Mouse (Mus musculus) T-helper 17 cell (primary cell): Measurements from ENCODE around the gene Gm5662.
"Not testable (repeated sequence)": the region's sequence is repeated elsewhere in the genome, so short reads cannot be mapped to it uniquely, and the experiment has no call there.

Experiments
- in situ Hi-C, 2 experiments: fragments of 300-600 bp; cut with MboI, MseI; formaldehyde crosslinking; loops; 1 replicate in 1 of 2; 2 replicates in 1 of 2; pipeline ENCODE4 v1.15.1; 2025; ENCODE audit warnings: high pct_unique_total_duplicates in 2 of 2

Gm5662 gene

DNA sequence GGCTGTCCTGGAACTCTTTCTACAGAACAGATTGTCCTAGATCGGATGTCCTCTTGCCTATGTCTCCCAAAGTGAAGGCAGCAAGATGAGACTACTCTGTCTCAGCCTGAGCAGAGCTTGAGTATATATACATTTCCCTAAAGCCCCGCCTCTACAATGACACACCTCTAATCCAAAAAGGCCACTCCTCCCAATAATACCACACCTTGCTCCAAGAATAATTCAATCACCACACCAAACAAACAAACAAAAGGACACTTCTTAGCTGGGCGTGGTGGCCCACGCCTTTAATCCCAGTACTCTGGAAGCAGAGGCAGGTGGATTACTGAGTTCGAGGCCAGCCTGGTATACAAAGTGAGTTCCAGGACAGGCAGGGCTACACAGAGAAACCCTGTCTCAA is at the start of gene Gm5662:
Gm5662 (minus strand) TSS at position 101 of the 400 bp plus-strand sequence.
- in situ Hi-C loops = loop anchor here in 1 of 2 experiments (25.0 kb wide), 1 partner anchor 487 kb away; the partner anchor contains the start of genes Gm21319 and Gm21936

GRCm38 (mm10) chr12:88323926-88324325 is 49.6 kb upstream of the Gm5662 start, which contains the start of gene Gm5039:
TSS of gene Gm5039 (minus strand) at chr12:88324026.
- in situ Hi-C loops = not testable (repeated sequence)

DNA sequence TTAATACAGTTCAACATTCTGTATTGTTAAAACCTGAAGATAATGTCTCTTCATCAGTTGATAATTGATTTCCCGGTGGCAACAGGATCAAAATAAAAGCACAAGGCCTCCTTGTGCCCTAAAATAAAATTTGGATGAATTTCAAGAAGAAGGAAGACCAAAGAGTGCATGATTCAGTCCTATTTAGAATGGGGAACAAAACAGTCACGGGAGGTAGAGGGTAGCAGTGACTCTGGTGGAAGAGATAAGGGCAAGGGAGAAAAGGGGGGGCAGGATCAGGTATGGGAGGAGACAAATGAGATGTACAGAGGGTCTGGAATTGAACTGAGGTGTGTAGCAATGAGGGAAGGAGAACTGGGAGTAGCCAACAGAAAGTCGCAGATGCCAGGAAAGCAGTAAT is 40.3 kb upstream of the Gm5662 start:
- in situ Hi-C loops = no loop called here

GRCm38 (mm10) chr12:88297171-88297570 is 22.9 kb upstream of the Gm5662 start:
- in situ Hi-C loops = loop anchor here (5.0 to 10.0 kb wide), 2 partner anchors 642 to 645 kb away; no protein-coding TSS in a partner anchor

GRCm38 (mm10) chr12:88293082-88293481 is 18.8 kb upstream of the Gm5662 start:
- in situ Hi-C loops = loop anchor here in 1 of 2 experiments (10.0 kb wide), 1 partner anchor 638 kb away; no protein-coding TSS in a partner anchor

DNA sequence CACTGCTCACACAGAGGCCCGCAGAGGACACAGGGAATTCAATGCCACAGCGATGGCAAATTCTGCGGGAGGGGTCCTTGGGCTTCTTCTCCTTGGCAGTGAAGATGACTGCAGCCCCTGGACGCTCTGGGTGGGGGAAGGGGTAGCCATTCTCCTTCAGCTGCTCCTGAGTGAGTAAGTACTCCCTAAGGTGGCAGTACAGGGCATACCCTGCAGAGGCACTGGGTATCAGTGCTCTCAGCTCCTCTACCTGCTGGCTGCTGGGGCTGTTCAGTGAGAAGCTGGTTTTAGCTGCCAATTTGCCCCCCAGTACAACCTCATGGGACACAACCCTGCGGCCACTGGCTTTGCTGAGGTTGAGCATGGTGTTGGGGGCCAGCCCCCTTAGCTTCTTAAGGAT is 10.9 kb upstream of the Gm5662 start:
- in situ Hi-C loops = not testable (repeated sequence)

DNA sequence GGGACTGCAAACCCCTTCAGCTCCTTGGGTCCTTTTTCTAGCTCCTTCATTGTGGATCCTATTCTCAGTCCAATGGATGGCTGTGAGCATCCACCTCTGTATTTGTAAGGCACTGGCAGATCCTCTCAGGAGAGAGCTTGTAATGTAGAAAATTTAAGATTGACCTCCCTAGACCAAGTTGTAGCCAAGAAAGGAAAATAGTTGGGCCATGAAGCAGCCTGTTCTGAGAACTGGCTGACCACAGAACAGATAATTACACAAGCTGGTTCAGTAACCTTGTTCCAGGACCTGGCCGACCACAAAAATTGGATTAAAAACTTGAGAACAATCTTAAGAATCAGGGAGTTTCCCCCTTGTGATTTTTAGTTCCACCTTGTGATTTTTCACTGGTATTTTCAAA is 17.1 kb downstream of the Gm5662 start:
- in situ Hi-C loops = loop anchor here (5.0 to 25.0 kb wide), 3 partner anchors 370 to 490 kb away; partner anchors contain the start of genes Gm21319 (in 1 of the 2) and Gm21936 (in 1 of the 2)

DNA sequence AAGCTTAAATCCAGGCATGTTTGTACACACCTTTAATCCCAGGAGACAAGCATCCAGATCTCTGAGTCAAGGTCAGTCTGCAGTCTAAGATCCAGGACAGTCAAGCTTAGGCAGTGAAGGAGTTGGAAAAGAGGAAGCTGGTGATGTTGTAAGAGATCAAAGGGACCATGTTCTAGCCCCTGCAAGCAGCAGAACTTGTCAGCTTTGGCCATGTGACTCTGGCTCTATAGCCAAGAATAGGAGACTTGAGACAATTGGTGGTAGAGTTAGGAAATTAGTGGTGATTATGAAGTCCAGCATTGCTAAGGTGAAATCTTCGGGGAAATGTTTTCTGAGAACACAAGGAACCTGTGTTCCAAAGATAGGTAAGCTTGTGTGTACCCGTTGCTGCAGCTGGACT is 18.4 kb downstream of the Gm5662 start:
- in situ Hi-C loops = loop anchor here (5.0 to 25.0 kb wide), 3 partner anchors 369 to 489 kb away; partner anchors contain the start of genes Gm21319 (in 1 of the 2) and Gm21936 (in 1 of the 2)

GRCm38 (mm10) chr12:88250000-88250399 is 24.3 kb downstream of the Gm5662 start, which contains the start of gene Gm8332:
TSS of gene Gm8332 (minus strand) at chr12:88250100.
- in situ Hi-C loops = loop anchor here in 1 of 2 experiments (25.0 kb wide), 1 partner anchor 463 kb away; the partner anchor contains the start of genes Gm21319 and Gm21936

DNA sequence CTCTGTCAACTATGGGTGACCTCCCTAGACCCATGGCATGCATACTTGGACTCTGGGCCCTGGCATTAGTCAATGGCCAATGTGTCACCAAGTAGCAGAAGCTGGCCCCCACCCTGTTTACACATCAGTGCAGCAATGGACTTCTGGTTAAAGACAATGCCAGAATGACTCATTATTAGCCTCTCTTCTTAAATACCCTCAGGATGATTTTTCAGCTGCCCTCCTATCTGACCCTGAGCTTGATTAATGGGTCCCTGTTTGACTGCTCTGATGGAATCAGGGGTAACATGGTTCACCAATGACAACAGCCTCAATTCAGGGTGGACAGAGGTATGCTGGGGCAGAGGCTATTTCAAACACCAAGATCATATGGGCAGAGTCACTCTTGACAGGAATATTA is 28.5 kb downstream of the Gm5662 start:
- in situ Hi-C loops = not testable (repeated sequence)

- in situ Hi-C loops = loop anchor here in 1 of 2 experiments (5.0 kb wide), 1 partner anchor 106 kb away; no protein-coding TSS in a partner anchor
Measured at GRCm38 (mm10) chr12:88242940-88243339, 31.4 kb downstream of the Gm5662 start.
